Mouse (Mus musculus) left cerebral cortex, adult 2 months (tissue): ENCODE measurements around the gene Acbd6. TPM values are rescaled to one million over a fixed set of nuclear protein-coding genes. Genes with fewer than 3 reads are reported as not detected.

ENCODE experiments used
- DNase-seq, 2 experiments: peaks; one replicate each; pipeline ENCODE4 v3.0.0; 2021 to 2022; ENCODE audit warnings: low spot score in 2 of 2, mixed read lengths in 1 of 2; ENCODE audit errors: extremely low spot score in 1 of 2
- H3K27ac ChIP-seq: fragments of 200-600 bp; 2 replicates; pipeline ENCODE4 v1.8.1; 2022
- H3K4me3 ChIP-seq: fragments of 200-600 bp; 2 replicates; pipeline ENCODE4 v1.8.1; 2022
- CTCF ChIP-seq: fragments of 200-600 bp; IDR thresholded peaks from 2 replicates; pipeline ENCODE4 v1.8.1; 2022; ENCODE audit warnings: antibody characterized with exemption, mild to moderate bottlenecking, moderate library complexity
- intact Hi-C: fragments of 180-260 bp; cut with DNase I; formaldehyde crosslinking; loops from one replicate; pipeline ENCODE4 v1.15.1; 2025
- total RNA-seq, 2 experiments: library from RNA; stranded (reverse); gene quantifications; 2 replicates each; pipeline ENCODE4 v1.2.3; 2021

The Acbd6 gene
- total RNA-seq, 2 experiments from 2014 or later: 95.6 to 101 TPM

DNA sequence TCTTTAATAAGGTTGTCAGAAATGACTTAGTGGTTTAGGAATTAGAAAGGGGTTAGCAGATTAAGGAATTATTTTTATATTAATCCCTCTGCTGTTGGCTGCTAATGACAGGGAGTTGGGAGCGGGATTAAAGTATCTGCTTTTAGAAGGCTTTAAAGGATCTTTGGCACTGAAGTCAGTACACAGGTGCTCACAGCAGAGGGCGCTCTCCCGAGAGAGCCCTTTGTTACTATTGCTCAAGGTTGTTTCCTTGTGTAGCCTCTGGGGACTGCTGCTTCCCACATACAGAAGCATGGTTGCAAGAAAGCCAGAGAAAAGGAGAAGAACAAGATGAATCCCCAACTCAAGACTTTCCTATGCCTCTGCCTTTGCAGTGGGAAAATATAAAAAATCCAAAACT is 6.8 kb downstream of the Acbd6 start:
- intact Hi-C loops: no loop called here
- Histone ChIP-seq H3K4me3 (no peak overlapping the region), H3K27ac (no peak overlapping the region)
- TF ChIP-seq CTCF: peak; percentile 80
- DNase-seq: no peak

DNA sequence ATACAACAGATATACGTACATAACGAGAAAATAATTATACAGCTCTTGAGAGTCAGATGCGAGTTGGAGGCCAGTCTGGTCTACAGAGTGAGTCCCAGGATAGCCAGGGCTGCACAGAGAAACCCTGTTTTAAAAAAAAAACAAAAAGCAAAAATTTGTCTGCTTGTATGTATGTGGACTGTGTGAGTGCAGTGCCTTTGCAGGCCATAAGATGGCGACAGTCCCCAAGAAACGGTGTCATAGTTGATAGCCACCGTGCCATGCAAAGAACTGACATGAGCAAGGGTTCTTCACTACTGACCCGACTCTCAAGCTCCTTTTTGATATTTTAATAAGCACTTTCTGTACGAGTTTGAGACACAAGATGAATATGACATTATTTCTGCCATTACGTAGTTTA is 10.2 kb downstream of the Acbd6 start:
- intact Hi-C loops: no loop called here
- peak; percentile 29 for TF ChIP-seq CTCF

DNA sequence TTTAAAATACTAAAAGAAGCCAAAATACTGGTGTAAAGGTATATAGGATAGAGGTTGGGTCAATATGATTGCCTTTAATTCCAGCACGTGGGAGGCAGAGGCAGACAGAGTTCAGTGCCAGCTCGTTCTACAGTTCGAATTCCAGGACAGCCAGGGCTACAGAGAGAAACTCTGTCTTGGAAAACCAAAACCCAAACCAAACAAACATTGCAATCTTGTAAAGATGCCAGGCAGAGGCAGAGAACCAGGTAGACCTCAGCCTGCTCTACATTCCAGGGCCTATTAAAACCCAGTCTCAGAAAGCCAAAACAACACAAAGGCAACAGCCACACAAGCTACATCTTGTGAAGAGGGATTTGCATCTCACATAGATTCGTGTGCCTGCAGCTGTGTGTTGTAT is 11.4 kb downstream of the Acbd6 start:
- H3K4me3 ChIP-seq: no peak overlapping the region
- intact Hi-C loops: no loop called here
- TF ChIP-seq CTCF: no peak
- no peak overlapping the region for H3K27ac ChIP-seq
- DNase-seq: no peak

More for the DNA sequence above, 10.2 kb downstream of the Acbd6 start:
- Histone ChIP-seq H3K27ac (no peak overlapping the region), H3K4me3 (no peak overlapping the region)
- no peak for DNase-seq

GRCm38 (mm10) chr1:155574966-155575673 is 17.2 kb downstream of the Acbd6 start:
- DNase-seq: peak; percentile 76 to 77
- H3K27ac ChIP-seq: no peak overlapping the region
- intact Hi-C loops: loop anchor here (1.0 to 10.0 kb wide), 2 partner anchors 146 to 290 kb away; no protein-coding TSS in a partner anchor

GRCm38 (mm10) chr1:155576432-155576831 is 18.5 kb downstream of the Acbd6 start:
- TF ChIP-seq CTCF: peak; percentile 88
- intact Hi-C loops: loop anchor here (1.0 to 10.0 kb wide), 2 partner anchors 208 to 288 kb away; no protein-coding TSS in a partner anchor
- H3K27ac ChIP-seq: no peak overlapping the region
- H3K4me3 ChIP-seq: no peak overlapping the region
- DNase-seq: peak in 1 of 2 experiments; percentile 25

More at GRCm38 (mm10) chr1:155574966-155575673, 17.2 kb downstream of the Acbd6 start:
- no peak overlapping the region for H3K4me3 ChIP-seq
- TF ChIP-seq CTCF: peak; percentile 89

- no peak for DNase-seq
- intact Hi-C loops: loop anchor here (10.0 kb wide), 1 partner anchor 287 kb away; no protein-coding TSS in a partner anchor
- no peak overlapping the region for H3K4me3 ChIP-seq
- TF ChIP-seq CTCF: no peak
- H3K27ac ChIP-seq: no peak overlapping the region
Observed at GRCm38 (mm10) chr1:155577316-155577715, 19.4 kb downstream of the Acbd6 start.

DNA sequence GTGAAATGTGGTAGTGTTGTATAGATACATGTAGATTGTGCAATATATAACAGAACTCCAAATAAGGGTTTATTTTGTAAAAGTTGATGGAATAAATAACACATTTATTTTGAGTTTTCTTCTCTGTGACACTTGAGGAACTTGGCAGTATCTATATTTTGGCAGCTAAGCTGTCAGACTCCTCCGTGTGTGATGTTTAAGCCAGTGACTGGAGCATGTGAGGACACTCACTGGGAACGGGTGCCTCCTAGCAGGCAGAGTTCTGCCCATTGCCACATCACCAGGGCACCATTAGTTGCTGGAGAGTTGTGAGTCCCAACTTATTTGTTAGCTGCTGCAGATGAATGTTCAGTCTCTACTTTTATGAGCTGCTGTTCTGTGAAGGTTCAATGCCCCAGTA is 30.0 kb downstream of the Acbd6 start:
- H3K27ac ChIP-seq: no peak overlapping the region
- H3K4me3 ChIP-seq: no peak overlapping the region
- DNase-seq: no peak
- intact Hi-C loops: no loop called here
- no peak for TF ChIP-seq CTCF

GRCm38 (mm10) chr1:155594141-155594540 is 36.2 kb downstream of the Acbd6 start:
- Histone ChIP-seq H3K27ac (no peak overlapping the region), H3K4me3 (no peak overlapping the region)
- no peak for TF ChIP-seq CTCF
- DNase-seq: no peak
- intact Hi-C loops: no loop called here

DNA sequence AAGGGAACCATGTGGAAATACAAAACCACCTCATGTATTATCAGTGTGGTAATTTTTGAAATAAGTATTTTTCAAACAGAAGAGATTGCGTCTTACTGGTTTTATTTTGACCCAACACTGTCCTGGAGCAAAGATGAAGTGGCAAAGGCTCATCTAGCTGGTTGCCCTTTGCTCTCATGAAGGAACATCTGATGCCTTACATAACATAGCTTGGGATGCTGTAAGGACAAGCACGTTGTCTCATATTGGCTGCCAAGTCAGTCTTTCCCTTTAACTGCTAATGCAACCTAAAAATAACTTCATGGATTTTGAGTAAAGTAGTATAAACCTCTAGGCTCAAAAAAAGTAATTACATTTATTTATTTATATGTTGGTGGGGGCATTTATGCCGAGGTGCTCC is 38.7 kb downstream of the Acbd6 start:
- intact Hi-C loops: no loop called here
- no peak for TF ChIP-seq CTCF
- DNase-seq: no peak
- no peak overlapping the region for H3K4me3 ChIP-seq
- H3K27ac ChIP-seq: no peak overlapping the region

GRCm38 (mm10) chr1:155604706-155605105 is 46.8 kb downstream of the Acbd6 start:
- intact Hi-C loops: no loop called here
- no peak overlapping the region for H3K4me3 ChIP-seq
- H3K27ac ChIP-seq: no peak overlapping the region
- TF ChIP-seq CTCF: no peak
- DNase-seq: no peak

DNA sequence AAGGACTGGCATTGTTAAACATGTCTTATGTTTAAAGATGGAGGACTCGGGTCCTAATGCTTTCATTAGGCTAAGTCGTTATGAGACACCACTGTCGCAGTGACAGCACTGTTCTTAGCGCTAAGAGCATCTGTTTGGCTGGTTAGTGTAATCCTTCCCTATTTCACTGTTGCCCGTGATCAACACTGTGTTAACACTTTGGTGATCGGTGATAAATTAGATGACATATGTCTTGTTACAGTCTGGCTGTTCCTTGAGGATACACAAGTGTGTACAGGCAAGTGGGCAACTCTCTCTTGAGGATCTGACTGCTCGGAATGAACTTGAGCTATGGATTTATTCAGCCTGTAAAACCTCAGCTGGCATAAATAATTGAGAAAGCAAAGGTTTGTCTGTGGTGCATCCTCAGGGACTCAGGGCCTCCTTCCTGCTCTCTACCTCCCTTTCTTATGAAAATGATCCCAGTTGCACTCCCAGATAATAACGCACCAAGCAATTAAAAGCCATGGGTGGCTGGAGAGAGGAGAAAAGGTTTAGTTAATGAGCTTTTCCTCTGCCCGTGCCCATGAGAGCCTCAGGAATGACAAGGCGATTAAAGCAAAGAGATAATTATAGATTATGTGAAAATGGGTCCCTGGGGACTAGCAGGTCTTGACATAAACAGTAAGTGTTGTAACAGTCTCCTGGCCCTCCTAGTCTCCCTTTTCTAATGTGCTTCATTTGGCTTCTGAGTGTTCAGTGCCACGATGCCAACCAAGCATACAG is 47.7 kb downstream of the Acbd6 start:
- no peak for DNase-seq
- intact Hi-C loops: no loop called here
- no peak overlapping the region for H3K27ac ChIP-seq
- TF ChIP-seq CTCF: no peak
- no peak overlapping the region for H3K4me3 ChIP-seq

- DNase-seq: no peak
- Histone ChIP-seq H3K27ac (no peak overlapping the region), H3K4me3 (no peak overlapping the region)
- no peak for TF ChIP-seq CTCF
- intact Hi-C loops: no loop called here
Observed at GRCm38 (mm10) chr1:155606156-155606531, 48.2 kb downstream of the Acbd6 start.

DNA sequence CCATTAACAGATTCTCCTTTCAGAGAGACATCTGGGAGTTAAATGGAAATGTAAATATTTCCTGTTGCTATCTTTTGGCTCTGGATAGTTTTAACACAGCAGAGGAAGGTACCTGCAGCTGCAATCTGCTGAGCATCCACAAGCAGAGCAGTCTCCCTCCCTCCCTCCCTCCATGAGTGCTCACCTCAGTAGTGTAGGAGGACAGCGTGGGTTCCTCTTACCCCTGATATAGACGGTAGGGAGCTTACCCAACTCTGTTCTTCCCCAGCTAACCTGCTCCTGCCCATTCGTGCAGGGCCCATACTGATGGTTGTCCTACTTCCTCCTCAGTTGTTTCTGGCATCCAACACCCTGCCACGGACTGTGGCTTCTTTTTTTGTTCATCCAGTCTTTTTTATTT is 50.6 kb downstream of the Acbd6 start:
- no peak overlapping the region for H3K4me3 ChIP-seq
- H3K27ac ChIP-seq: no peak overlapping the region
- TF ChIP-seq CTCF: no peak
- DNase-seq: no peak
- intact Hi-C loops: no loop called here
